Mouse (Mus musculus) kidney, adult 2 months (tissue): ENCODE measurements around the gene Ptpra.

Source experiments
- CTCF ChIP-seq: fragments of 200-500 bp; conservative IDR thresholded peaks from 2 replicates; pipeline ENCODE4 v1.5.1; 2011; ENCODE audit warnings: low read depth, mild to moderate bottlenecking, control low read depth, low read length, moderate library complexity, mixed read lengths; ENCODE audit not compliant: insufficient read depth, insufficient read length
- POLR2A ChIP-seq: fragments of 200-500 bp; IDR thresholded peaks from one replicate; pipeline ENCODE4 v1.6.1; 2011; ENCODE audit warnings: low read depth, low read length, control low read depth

GRCm38 (mm10) chr2:130515791-130516190 lies 65.7 kb downstream of the Ptpra start:
- TF ChIP-seq POLR2A (no peak), CTCF (no peak)
